Mouse (Mus musculus) cerebellum, postnatal 10 days (tissue): ENCODE data around the gene Hacd4.
A peak's percentile ranks its signal among the peaks of the same experiment; 100 is the strongest.
"Not testable (repeated sequence)": the region's sequence is repeated elsewhere in the genome, so short reads cannot be mapped to it uniquely, and the experiment has no call there.

Experiments used
- DNase-seq, 2 experiments: peaks; one replicate each; pipeline ENCODE4 v3.0.0; 2021; ENCODE audit warnings: mixed read lengths in 2 of 2

Gene Hacd4

DNA sequence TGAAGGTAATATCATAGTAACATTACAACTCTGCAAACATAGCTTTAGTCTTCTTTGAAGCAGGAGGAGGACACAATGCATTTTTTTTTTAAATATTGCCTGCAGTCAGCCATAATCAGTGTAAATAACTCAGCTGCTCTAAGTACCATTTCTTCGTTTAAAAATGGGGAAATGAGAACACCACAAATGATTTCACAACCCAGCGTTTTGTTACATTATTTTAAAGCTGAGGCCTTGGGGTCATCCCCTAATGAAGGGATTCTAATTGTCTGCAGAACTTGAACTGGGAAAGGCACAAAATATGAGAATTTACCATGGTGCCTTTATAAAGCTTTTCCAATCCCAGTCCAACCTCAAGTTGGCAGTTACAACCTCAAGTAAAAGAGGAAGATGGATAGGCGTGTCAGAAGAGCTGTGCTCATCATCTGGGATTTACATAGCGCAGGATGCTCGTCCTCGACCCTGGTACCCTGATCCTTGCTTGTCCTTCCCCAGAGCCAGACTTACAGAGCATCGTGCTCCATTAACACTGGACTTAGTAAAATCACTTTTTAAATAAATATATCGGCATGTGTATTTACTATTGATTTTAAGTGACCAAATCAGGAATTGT, 6.2 kb downstream of the Hacd4 start:
- no peak for DNase-seq

DNA sequence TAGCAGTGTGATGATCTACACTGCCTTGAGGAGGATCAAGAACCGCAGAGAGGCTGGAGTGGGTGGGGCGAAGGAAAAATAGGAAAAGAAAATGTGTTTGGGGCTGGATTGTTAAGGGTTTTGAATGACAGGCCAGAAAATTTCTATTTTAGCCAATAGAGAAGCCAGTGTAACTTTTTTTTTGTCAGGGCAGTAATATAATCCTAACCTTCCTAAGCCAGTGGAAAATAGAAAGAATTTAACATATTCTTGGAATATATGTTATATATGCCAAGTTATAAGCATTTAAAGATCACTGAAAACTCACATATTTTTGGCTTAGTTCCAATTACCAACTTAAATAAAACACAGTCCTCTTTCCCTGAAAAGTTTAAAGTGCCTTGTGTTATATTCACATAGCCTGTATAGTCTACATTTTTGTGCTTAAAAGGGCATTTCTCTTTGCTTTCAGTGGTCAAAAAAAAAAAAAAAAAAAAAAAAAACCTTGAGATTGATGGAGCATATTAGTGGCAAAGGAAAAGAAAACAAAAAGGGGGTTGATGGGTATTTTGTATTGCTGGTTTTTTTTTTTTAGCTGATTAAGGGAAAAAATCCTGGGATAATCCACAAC, 11.0 kb downstream of the Hacd4 start:
- no peak for DNase-seq

DNA sequence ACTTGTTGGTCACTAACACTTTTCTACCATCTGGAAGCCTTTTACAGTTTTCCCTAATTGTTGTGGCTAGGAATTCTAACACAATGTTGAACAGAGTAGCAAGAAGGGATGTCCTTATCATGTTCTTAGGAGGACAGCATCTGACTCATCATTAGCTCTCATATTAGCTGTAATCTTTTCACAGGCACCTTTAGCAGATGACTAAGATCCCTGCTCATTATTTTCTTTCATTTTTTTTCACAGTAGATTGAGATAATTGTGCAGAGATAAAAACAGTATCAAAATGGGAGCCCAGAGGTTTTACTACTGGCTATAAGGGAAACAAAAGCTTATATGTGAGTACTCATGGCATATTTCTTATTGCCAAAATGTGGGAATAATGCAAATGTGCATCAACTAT, 14.2 kb downstream of the Hacd4 start:
- no peak for DNase-seq

GRCm38 (mm10) chr4:88419378-88419777, 19.4 kb downstream of the Hacd4 start:
- no peak for DNase-seq

DNA sequence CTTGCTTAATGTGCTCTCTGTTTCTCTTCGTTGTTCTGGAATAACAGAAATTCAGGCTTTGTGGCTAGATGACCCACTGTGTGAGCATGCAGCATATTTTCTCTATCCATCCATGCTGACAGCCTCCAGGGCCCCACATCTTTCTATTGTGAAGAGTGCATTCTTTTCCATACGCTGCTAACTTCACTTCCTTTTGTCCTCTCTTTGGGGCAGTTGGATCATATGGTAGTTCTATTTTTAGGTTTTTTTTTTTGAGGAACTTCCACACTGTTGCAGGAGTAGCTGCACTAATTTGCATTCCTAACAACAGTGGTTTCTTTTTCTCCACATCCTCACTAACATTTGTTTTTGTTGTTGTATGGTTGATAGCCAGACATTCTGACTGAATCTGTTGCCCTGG, 23.7 kb downstream of the Hacd4 start:
- DNase-seq = no peak

DNA sequence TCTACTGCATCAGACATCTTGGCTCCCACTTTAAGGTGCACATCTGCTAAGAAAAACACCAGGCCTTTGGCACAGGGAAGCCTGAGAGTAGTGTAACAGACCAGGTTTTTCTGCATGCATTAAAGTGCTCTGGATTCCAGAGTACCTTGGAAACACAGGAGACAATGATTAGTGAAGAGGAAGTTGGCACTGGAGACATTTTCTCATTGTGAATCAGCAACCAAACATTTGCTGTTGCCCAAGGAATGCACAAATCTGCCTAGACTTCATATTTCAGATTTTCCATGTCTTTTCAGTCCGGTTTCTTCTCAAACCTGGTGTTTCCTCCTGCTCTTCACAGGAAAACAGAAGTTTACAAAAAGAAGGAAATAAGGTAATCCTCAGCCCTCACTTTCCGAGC, 26.4 kb downstream of the Hacd4 start:
- DNase-seq = no peak

- no peak for DNase-seq
These were observed 29.4 kb downstream of the Hacd4 start for GRCm38 (mm10) chr4:88409279-88409678.

DNA sequence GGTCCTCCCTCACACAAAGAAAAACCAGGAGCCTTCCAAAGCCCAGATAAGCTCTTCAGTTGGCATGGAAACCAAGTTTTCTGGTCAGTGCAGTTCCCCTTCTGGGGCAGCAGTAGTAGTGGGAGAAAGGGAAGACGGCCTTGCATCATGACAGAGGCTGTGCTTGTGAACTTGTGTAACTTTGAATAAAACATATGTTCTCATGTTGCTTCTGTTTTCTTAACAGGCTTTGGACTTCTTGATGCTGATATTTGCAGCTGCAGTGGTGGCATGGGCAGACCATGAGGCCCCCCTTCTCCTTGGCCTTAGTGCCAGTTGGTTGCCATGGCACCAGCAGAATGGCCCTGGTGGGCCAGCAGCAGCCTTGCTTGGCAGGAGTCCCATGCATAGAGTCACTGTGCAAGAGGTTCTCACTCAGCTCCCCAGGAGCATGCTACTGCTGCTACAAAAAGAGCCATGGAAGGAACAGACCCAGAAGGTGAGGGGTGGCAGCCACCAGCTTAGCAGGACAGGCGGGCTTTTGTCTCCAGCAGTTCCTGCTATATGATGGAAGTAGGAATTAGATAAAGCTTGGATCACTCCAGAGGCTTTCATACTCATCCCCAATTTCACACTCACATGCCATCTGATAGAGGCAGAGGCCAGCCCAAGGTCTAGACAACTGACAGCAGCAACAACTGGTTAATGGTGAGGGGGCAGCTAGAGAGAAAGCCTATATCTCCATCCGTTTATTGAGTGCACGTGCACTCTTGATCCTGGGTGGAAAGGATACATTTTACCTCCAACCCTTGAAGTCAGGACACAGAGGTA, 31.6 kb downstream of the Hacd4 start:
- DNase-seq = peak; percentile 82 to 91

- no peak for DNase-seq
These were observed 35.8 kb downstream of the Hacd4 start for GRCm38 (mm10) chr4:88402884-88403283.

GRCm38 (mm10) chr4:88400992-88401313, 37.8 kb downstream of the Hacd4 start:
- DNase-seq = no peak

GRCm38 (mm10) chr4:88400302-88400991, 38.3 kb downstream of the Hacd4 start:
- DNase-seq = no peak

- DNase-seq = no peak
These were observed 41.7 kb downstream of the Hacd4 start for GRCm38 (mm10) chr4:88396995-88397521.

GRCm38 (mm10) chr4:88395717-88396116, 43.0 kb downstream of the Hacd4 start:
- no peak for DNase-seq

DNA sequence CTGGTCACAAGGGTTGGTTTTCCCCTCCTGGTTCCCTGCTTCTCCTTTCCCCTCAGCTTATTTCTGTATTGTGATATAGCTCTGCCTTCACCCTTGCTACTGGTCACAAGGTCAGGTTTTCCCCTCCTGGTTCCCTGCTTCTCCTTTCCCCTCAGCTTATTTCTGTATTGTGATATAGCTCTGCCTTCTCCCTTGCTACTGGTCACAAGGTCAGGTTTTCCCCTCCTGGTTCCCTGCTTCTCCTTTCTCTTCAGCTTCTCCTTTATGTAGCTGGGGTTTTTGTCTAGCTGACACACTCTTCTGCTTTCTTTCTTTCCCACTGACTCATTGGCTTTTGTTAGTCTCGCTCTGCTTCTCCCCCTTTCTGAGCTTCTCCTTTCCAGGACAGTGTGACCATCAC, 48.1 kb downstream of the Hacd4 start:
- not testable (repeated sequence) for DNase-seq

DNA sequence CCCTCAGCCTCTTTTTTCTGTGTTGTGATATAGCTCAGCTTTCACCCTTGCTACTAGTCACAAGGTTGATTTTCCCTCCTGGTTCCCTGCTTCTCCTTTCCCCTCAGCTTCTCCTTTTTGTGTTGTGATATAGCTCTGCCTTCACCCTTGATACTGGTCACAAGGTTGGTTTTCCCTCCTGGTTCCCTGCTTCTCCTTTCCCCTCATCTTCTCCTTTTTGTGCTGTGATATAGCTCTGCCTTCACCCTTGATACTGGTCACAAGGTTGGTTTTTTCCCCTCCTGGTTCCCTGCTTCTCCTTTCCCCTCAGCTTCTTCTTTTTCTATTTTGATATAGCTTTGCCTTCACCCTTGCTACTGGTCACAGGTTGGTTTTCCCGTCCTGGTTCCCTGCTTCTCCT, 48.7 kb downstream of the Hacd4 start:
- DNase-seq = no peak

DNA sequence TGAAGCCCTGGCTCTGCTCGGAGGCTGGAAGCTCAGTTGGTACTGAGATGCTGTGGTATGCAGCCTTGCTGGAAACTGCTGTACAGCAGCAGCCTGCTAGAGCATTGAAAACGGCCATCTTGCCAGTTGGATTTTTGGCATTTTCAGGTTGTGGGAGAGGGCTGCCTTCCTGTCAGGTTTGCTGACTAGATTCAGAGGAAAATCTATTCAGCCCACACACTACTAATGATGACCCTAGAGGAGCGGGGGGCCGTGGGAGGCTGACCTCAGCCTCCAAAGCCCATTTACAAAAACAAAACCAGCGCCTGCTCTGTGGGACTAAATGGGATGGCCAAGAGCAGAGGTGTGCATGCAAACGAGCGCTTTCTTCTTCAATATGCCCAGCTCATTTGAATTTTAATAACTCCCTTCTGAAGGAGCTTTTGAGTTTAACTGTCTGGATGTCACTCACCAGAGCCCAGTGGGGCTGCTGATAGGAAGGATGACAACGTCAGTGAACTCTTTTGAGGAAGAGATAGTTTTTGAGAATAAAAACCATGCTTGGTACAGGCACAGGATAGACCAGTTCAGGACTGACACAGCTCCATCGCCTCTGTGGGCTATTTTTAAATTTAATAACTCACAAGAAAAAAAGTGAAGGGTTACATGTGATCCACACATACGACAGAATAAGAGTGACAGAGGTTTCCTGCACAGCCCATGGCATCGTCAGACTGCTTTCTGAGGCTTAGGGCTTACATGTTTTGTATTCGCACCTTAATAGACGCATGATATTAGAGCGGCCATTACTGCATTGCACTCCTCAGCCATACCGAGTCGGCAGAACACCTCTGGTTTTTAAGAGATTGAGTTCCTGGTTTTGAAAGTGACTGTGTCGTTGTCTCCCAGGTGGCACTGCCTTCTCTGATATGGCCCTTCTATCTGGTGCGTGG, 66.2 kb downstream of the Hacd4 start:
- DNase-seq = no peak

DNA sequence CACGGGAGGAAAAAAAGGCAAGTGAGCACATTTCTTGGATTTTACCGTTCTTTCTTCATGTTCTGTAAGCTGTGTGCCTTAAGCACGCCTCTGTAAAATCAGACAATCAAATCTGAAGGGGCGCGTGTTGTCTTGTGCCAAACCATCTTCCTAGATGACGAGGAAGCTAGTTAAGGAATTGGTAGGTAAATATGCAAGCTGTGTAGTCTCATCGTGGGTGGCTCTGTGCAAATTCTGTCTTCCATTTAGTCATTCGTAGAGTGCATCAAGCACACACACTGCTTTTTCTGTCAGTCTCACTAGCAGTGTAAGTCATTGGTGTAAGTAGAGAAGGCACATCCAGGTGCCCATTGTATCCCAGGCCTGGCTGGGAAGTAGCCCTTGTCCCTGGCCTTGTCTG, 67.9 kb downstream of the Hacd4 start:
- DNase-seq = no peak

DNA sequence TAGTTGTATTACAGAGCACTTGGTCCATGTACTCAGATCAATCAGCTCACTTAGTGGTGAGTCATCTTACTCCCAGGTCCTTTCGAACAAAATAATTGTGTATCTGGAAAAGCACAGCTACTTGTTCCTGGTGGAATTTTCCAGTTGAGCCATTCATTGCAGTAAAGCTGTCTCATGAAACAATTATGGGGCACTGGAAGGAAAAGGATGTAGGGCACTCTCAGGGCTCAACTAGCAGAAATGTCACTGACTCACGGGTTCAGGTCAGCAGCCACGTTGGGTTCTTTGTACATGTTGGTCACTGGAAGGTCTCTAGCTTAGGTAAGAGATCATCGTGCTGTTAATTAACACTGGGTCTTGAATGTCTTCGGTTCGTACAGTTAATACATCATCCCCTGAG, 68.8 kb downstream of the Hacd4 start:
- no peak for DNase-seq

GRCm38 (mm10) chr4:88357431-88357830, 81.3 kb downstream of the Hacd4 start:
- no peak for DNase-seq

GRCm38 (mm10) chr4:88356652-88357051, 82.1 kb downstream of the Hacd4 start:
- peak; percentile 38 to 41 for DNase-seq

GRCm38 (mm10) chr4:88350910-88351309, 87.8 kb downstream of the Hacd4 start:
- peak; percentile 80 to 91 for DNase-seq
